Mouse (Mus musculus): ENCODE data around the gene Cd28. TPM values are rescaled to one million over a fixed set of nuclear protein-coding genes. Genes with fewer than 3 reads are reported as not detected.
"Not testable (repeated sequence)": the region's sequence is repeated elsewhere in the genome, so short reads cannot be mapped to it uniquely, and the experiment has no call there.

The Cd28 gene
- polyA plus RNA-seq, 1 experiment from 2014 or later, result 0.29 TPM

GRCm38 (mm10) chr1:60803128-60803824 lies 86.7 kb downstream of the Cd28 start:
- H3K27ac ChIP-seq (replicated peaks), result no peak overlapping the region
- no peaks in the 10 kb centered on the region for H3K36me3 ChIP-seq
- no peaks in the 10 kb centered on the region for H3K4me1 ChIP-seq
- H3K9ac ChIP-seq, result no peak overlapping the region
- no peak overlapping the region for H3K4me3 ChIP-seq (replicated peaks)
- no peaks in the 10 kb centered on the region for H3K27me3 ChIP-seq
- no peak for ATAC-seq (ENCODE audit: insufficient number of reproducible peaks, low FRiP score, low TSS enrichment, low read depth)
- H3K4me2 ChIP-seq (replicated peaks), result no peak overlapping the region
- H3K9me3 ChIP-seq (replicated peaks), result no peaks in the 10 kb centered on the region
- 60% methylated on average over 4 of the region's 4 CpGs for WGBS

- Histone ChIP-seq H3K36me3 (no peaks in the 10 kb centered on the region), H3K27ac (replicated peaks) (no peak overlapping the region), H3K9me3 (replicated peaks) (no peaks in the 10 kb centered on the region), H3K9ac (no peak overlapping the region), H3K4me1 (no peaks in the 10 kb centered on the region), H3K4me2 (replicated peaks) (no peak overlapping the region), H3K4me3 (replicated peaks) (no peak overlapping the region), H3K27me3 (no peaks in the 10 kb centered on the region)
- WGBS, result 71% methylated on average over 6 of the region's 6 CpGs
- no peak; the same call in 1 of the 2 replicates for ATAC-seq (ENCODE audit: insufficient number of reproducible peaks, low FRiP score, low TSS enrichment, low read depth)
Observed at GRCm38 (mm10) chr1:60803825-60804696, 87.5 kb downstream of the Cd28 start.

GRCm38 (mm10) chr1:60805178-60805577 lies 88.6 kb downstream of the Cd28 start:
- H3K4me1 ChIP-seq, result no peaks in the 10 kb centered on the region
- no peak overlapping the region for H3K4me2 ChIP-seq (replicated peaks)
- no peaks in the 10 kb centered on the region for H3K27me3 ChIP-seq
- no peak overlapping the region for H3K9ac ChIP-seq
- H3K4me3 ChIP-seq (replicated peaks), result no peak overlapping the region
- no peak for ATAC-seq (ENCODE audit: insufficient number of reproducible peaks, low FRiP score, low TSS enrichment, low read depth)
- no peaks in the 10 kb centered on the region for H3K9me3 ChIP-seq (replicated peaks)
- WGBS, result 81% methylated on average over 1 of the region's 1 CpGs
- no peaks in the 10 kb centered on the region for H3K36me3 ChIP-seq
- H3K27ac ChIP-seq (replicated peaks), result no peak overlapping the region

- H3K36me3 ChIP-seq, result no peaks in the 10 kb centered on the region
Observed at GRCm38 (mm10) chr1:60807748-60808147, 91.1 kb downstream of the Cd28 start.

GRCm38 (mm10) chr1:60808466-60808865 lies 91.9 kb downstream of the Cd28 start:
- Histone ChIP-seq H3K9ac (no peak overlapping the region), H3K27ac (replicated peaks) (no peak overlapping the region), H3K27me3 (no peaks in the 10 kb centered on the region), H3K4me2 (replicated peaks) (no peak overlapping the region), H3K9me3 (replicated peaks) (no peaks in the 10 kb centered on the region), H3K4me3 (replicated peaks) (no peak overlapping the region), H3K36me3 (no peaks in the 10 kb centered on the region), H3K4me1 (no peaks in the 10 kb centered on the region)
- WGBS, result 90% methylated on average over 2 of the region's 2 CpGs
- no peak for ATAC-seq (ENCODE audit: insufficient number of reproducible peaks, low FRiP score, low TSS enrichment, low read depth)

More at GRCm38 (mm10) chr1:60807748-60808147, 91.1 kb downstream of the Cd28 start:
- no peak for ATAC-seq (ENCODE audit: insufficient number of reproducible peaks, low FRiP score, low TSS enrichment, low read depth)
- no peaks in the 10 kb centered on the region for H3K9me3 ChIP-seq (replicated peaks)
- no peak overlapping the region for H3K4me3 ChIP-seq (replicated peaks)
- 87% methylated on average over 1 of the region's 1 CpGs for WGBS
- no peak overlapping the region for H3K4me2 ChIP-seq (replicated peaks)
- H3K4me1 ChIP-seq, result no peaks in the 10 kb centered on the region
- no peaks in the 10 kb centered on the region for H3K27me3 ChIP-seq
- no peak overlapping the region for H3K27ac ChIP-seq (replicated peaks)
- no peak overlapping the region for H3K9ac ChIP-seq

GRCm38 (mm10) chr1:60809166-60809565 lies 92.6 kb downstream of the Cd28 start:
- Histone ChIP-seq H3K9ac (no peak overlapping the region), H3K4me1 (no peaks in the 10 kb centered on the region), H3K36me3 (no peaks in the 10 kb centered on the region), H3K27me3 (no peaks in the 10 kb centered on the region), H3K4me2 (replicated peaks) (no peak overlapping the region), H3K27ac (replicated peaks) (no peak overlapping the region), H3K9me3 (replicated peaks) (no peaks in the 10 kb centered on the region), H3K4me3 (replicated peaks) (no peak overlapping the region)
- WGBS, result 74% methylated on average over 12 of the region's 12 CpGs
- ATAC-seq (ENCODE audit: insufficient number of reproducible peaks, low FRiP score, low TSS enrichment, low read depth), result no peak

- no peak overlapping the region for H3K4me3 ChIP-seq (replicated peaks)
Observed at GRCm38 (mm10) chr1:60810821-60811220, 94.2 kb downstream of the Cd28 start.

GRCm38 (mm10) chr1:60811998-60812397 lies 95.4 kb downstream of the Cd28 start:
- no peaks in the 10 kb centered on the region for H3K36me3 ChIP-seq
- H3K27ac ChIP-seq (replicated peaks), result no peak overlapping the region
- no peak overlapping the region for H3K9ac ChIP-seq
- 75% methylated on average over 1 of the region's 1 CpGs for WGBS
- no peak overlapping the region for H3K4me3 ChIP-seq (replicated peaks)
- no peaks in the 10 kb centered on the region for H3K9me3 ChIP-seq (replicated peaks)
- no peaks in the 10 kb centered on the region for H3K27me3 ChIP-seq
- no peak overlapping the region for H3K4me2 ChIP-seq (replicated peaks)
- ATAC-seq (ENCODE audit: insufficient number of reproducible peaks, low FRiP score, low TSS enrichment, low read depth), result no peak
- H3K4me1 ChIP-seq, result no peaks in the 10 kb centered on the region

More at GRCm38 (mm10) chr1:60810821-60811220, 94.2 kb downstream of the Cd28 start:
- Histone ChIP-seq H3K27ac (replicated peaks) (no peak overlapping the region), H3K27me3 (no peaks in the 10 kb centered on the region), H3K4me1 (no peaks in the 10 kb centered on the region), H3K9me3 (replicated peaks) (no peaks in the 10 kb centered on the region), H3K36me3 (no peaks in the 10 kb centered on the region), H3K9ac (no peak overlapping the region), H3K4me2 (replicated peaks) (no peak overlapping the region)
- no peak for ATAC-seq (ENCODE audit: insufficient number of reproducible peaks, low FRiP score, low TSS enrichment, low read depth)

GRCm38 (mm10) chr1:60813411-60813810 lies 96.8 kb downstream of the Cd28 start:
- Histone ChIP-seq H3K4me3 (replicated peaks) (no peak overlapping the region), H3K4me2 (replicated peaks) (no peak overlapping the region), H3K27me3 (no peaks in the 10 kb centered on the region), H3K9ac (no peak overlapping the region), H3K36me3 (no peaks in the 10 kb centered on the region), H3K9me3 (replicated peaks) (no peaks in the 10 kb centered on the region), H3K4me1 (no peaks in the 10 kb centered on the region), H3K27ac (replicated peaks) (no peak overlapping the region)
- no peak for ATAC-seq (ENCODE audit: insufficient number of reproducible peaks, low FRiP score, low TSS enrichment, low read depth)
- WGBS, result 89% methylated on average over 2 of the region's 2 CpGs

- 93% methylated on average over 6 of the region's 6 CpGs for WGBS
- no peak overlapping the region for H3K4me2 ChIP-seq (replicated peaks)
Observed at GRCm38 (mm10) chr1:60815912-60816311, 99.3 kb downstream of the Cd28 start.

GRCm38 (mm10) chr1:60818491-60818890 lies 101.9 kb downstream of the Cd28 start:
- WGBS, result 79% methylated on average over 4 of the region's 4 CpGs
- not testable (repeated sequence) for H3K4me2 ChIP-seq (replicated peaks); H3K4me3 ChIP-seq (replicated peaks); ATAC-seq (ENCODE audit: insufficient number of reproducible peaks, low FRiP score, low TSS enrichment, low read depth); H3K27me3 ChIP-seq; H3K9me3 ChIP-seq (replicated peaks); H3K36me3 ChIP-seq; H3K27ac ChIP-seq (replicated peaks); H3K9ac ChIP-seq; H3K4me1 ChIP-seq

More at GRCm38 (mm10) chr1:60815912-60816311, 99.3 kb downstream of the Cd28 start:
- Histone ChIP-seq H3K4me3 (replicated peaks) (no peak overlapping the region), H3K4me1 (no peaks in the 10 kb centered on the region), H3K9me3 (replicated peaks) (no peaks in the 10 kb centered on the region), H3K9ac (no peak overlapping the region), H3K27ac (replicated peaks) (no peak overlapping the region), H3K36me3 (no peaks in the 10 kb centered on the region), H3K27me3 (no peaks in the 10 kb centered on the region)
- no peak for ATAC-seq (ENCODE audit: insufficient number of reproducible peaks, low FRiP score, low TSS enrichment, low read depth)

Measured in embryonic facial prominence, embryonic 15.5 days (tissue).